In genomic region chr12:70227121-70227932, GRCm38 (mm10) we compare ENCODE assay signal across 8 mouse cellular contexts. TPM values are rescaled to one million over a fixed set of nuclear protein-coding genes. Genes with fewer than 3 reads are reported as not detected.
DNase-seq lines count a peak whose midpoint lies in the region; ATAC-seq and TF ChIP-seq lines count a peak whose summit lies in the region.

No protein-coding gene starts in this region.

- no peaks in the 10 kb centered on the region for H3K9me3 ChIP-seq in erythroblast, embryonic 14.5 days (ENCODE audit: control insufficient read depth, low read length)
- no peaks in the 10 kb centered on the region for H3K9me3 ChIP-seq in heart, embryonic 16.5 days (replicated peaks; ENCODE audit: control insufficient read depth, low read length)
- H3K9me3 ChIP-seq in megakaryocyte, embryonic 14.5 days, result no peaks in the 10 kb centered on the region

- H3K27ac ChIP-seq in heart, embryonic 16.5 days (ENCODE audit: low read length), result peak overlapping the region; percentile 86
- H3K27ac ChIP-seq in small intestine, adult 2 months (ENCODE audit: insufficient read depth, low read depth, low read length), result peak overlapping the region; percentile 3

- peaks cover 29% of the 10 kb centered on the region for H3K4me1 ChIP-seq in erythroblast, embryonic 14.5 days (ENCODE audit: control insufficient read depth)
- peaks cover 27% of the 10 kb centered on the region for H3K4me1 ChIP-seq in heart, embryonic 16.5 days (ENCODE audit: control insufficient read depth, insufficient read depth, low read length)
- peaks cover 80% of the 10 kb centered on the region for H3K4me1 ChIP-seq in megakaryocyte, embryonic 14.5 days
- H3K4me1 ChIP-seq in small intestine, adult 2 months (ENCODE audit: control insufficient read depth, insufficient read depth, insufficient read length, low read length), result peaks cover 2% of the 10 kb centered on the region; the same call in 1 of the 2 replicates

- under 1% methylated on average over 52 of the region's 52 CpGs for WGBS in heart, embryonic 16.5 days
- 7% methylated on average over 52 of the region's 52 CpGs for WGBS in small intestine, adult 2 months

- no peak for TF ChIP-seq CTCF in small intestine, adult 2 months (IDR thresholded peaks at IDR 0.05; ENCODE audit: extremely low read depth, insufficient read length, insufficient replicate concordance, low read depth, low read length)

- H3K4me3 ChIP-seq in erythroblast, embryonic 14.5 days (replicated peaks), result peak overlapping the region; percentile 69
- peak overlapping the region; percentile 59 for H3K4me3 ChIP-seq in heart, embryonic 16.5 days (ENCODE audit: low read length)
- peak overlapping the region; percentile 100 for H3K4me3 ChIP-seq in megakaryocyte, embryonic 14.5 days (replicated peaks)
- peak overlapping the region; percentile 56 for H3K4me3 ChIP-seq in small intestine, adult 2 months (ENCODE audit: low read depth, low read length)

- DNase-seq in right cerebral cortex, adult 18-20 months, result peak; percentile 46
- no peak for DNase-seq in right cerebral cortex, postnatal 25 days
- DNase-seq in kidney, postnatal 25 days, result peak; percentile 80 to 90
- DNase-seq in frontal cortex, postnatal 36 days (ENCODE audit: low spot score in 2 of 2), result no peak

- H3K4me2 ChIP-seq in heart, embryonic 16.5 days (ENCODE audit: low read depth, low read length), result peak overlapping the region; percentile 72

- H3K36me3 ChIP-seq in erythroblast, embryonic 14.5 days (ENCODE audit: control insufficient read depth), result no peaks in the 10 kb centered on the region
- no peaks in the 10 kb centered on the region for H3K36me3 ChIP-seq in heart, embryonic 16.5 days (ENCODE audit: control insufficient read depth, insufficient read depth)
- H3K36me3 ChIP-seq in megakaryocyte, embryonic 14.5 days (replicated peaks; ENCODE audit: low read length), result peaks cover 28% of the 10 kb centered on the region
- H3K36me3 ChIP-seq in small intestine, adult 2 months (ENCODE audit: control insufficient read depth, insufficient read depth, low read length), result no peaks in the 10 kb centered on the region

- H3K27me3 ChIP-seq in erythroblast, embryonic 14.5 days (ENCODE audit: control insufficient read depth), result no peaks in the 10 kb centered on the region
- H3K27me3 ChIP-seq in heart, embryonic 16.5 days (ENCODE audit: control insufficient read depth, insufficient read depth, low read length), result no peaks in the 10 kb centered on the region
- no peaks in the 10 kb centered on the region for H3K27me3 ChIP-seq in megakaryocyte, embryonic 14.5 days (replicated peaks)
- no peaks in the 10 kb centered on the region for H3K27me3 ChIP-seq in small intestine, adult 2 months (ENCODE audit: control insufficient read depth, insufficient read depth, low read length)

- TF ChIP-seq POLR2A in small intestine, adult 2 months (IDR thresholded peaks at IDR 0.05; ENCODE audit: low read depth, low read length), result peak; percentile 68; the same call in 1 of the 2 replicates

- H3K9ac ChIP-seq in heart, embryonic 16.5 days (ENCODE audit: low read length), result peak overlapping the region; percentile 80

- peak; percentile 97 for ATAC-seq in heart, embryonic 16.5 days (replicated peaks; ENCODE audit: extremely low read depth, insufficient read depth, low FRiP score)

RNA-seq across cellular contexts. Expression of gene Pygl, which starts 4.0 kb away (rescaled TPM):
- polyA plus RNA-seq in erythroblast, embryonic 14.5 days (2012), result 0.11 and 0.15 TPM in 2 replicates
- 52.9 and 54.1 TPM in 2 replicates for polyA plus RNA-seq in heart, embryonic 16.5 days (2015; fragmentation: Nextera tagmentation; extraction: Ambion mirVana)
- polyA plus RNA-seq in megakaryocyte, embryonic 14.5 days (2012; ENCODE audit: insufficient read depth, low replicate concordance), result 1.8 and 35.0 TPM in 2 replicates
- polyA plus RNA-seq in small intestine, adult 2 months (2012; rRNA removed), result 2.2 and 2.8 TPM in 2 replicates

Comparison
In these comparisons a context has a peak if more than half of its experiments do, and no peak if none do; other contexts are left out.
1. DNase-seq: peak in right cerebral cortex, adult 18-20 months (single experiment) and kidney, postnatal 25 days (2 of 2); none in right cerebral cortex, postnatal 25 days (single experiment) and frontal cortex, postnatal 36 days (0 of 2).
2. Peak in every context shown above with its lines, with median percentiles within 50 percentile points of each other: H3K4me3 ChIP-seq.